Mouse (Mus musculus) ES-E14 (cell line): Measurements from ENCODE around the gene Dnal1. TPM values are rescaled to one million over a fixed set of nuclear protein-coding genes. Genes with fewer than 3 reads are reported as not detected.

ENCODE experiments used
- DNase-seq: peaks from one replicate; pipeline ENCODE4 v3.0.0-alpha.2; 2013; ENCODE audit warnings: low read depth, low spot score
- H3K27ac ChIP-seq: 2 replicates; pipeline ENCODE4 v1.5.1; 2012; ENCODE audit warnings: low read depth, mild to moderate bottlenecking, low read length, moderate library complexity, mixed read lengths; ENCODE audit not compliant: poor library complexity, insufficient read depth, severe bottlenecking
- H3K36me3 ChIP-seq: 2 replicates; pipeline ENCODE4 v1.6.1; 2012; ENCODE audit warnings: mild to moderate bottlenecking, low read length, moderate library complexity, mixed read lengths; ENCODE audit not compliant: control insufficient read depth, poor library complexity, insufficient read depth, severe bottlenecking
- H3K4me1 ChIP-seq, 2 experiments: fragments of 150-350 bp in 1 of 2; sonication (generic) in 1 of 2; 2 replicates each; pipeline ENCODE4 v1.6.1; 2012; ENCODE audit warnings: low read length in 2 of 2, mild to moderate bottlenecking in 1 of 2, mixed read lengths in 1 of 2; ENCODE audit not compliant: control insufficient read depth in 2 of 2, insufficient read depth in 2 of 2, poor library complexity in 1 of 2
- H3K4me3 ChIP-seq, 2 experiments: fragments of 150-350 bp in 1 of 2; sonication (generic) in 1 of 2; 2 replicates each; pipeline ENCODE4 v1.5.1; 2012; ENCODE audit warnings: low read length in 2 of 2, low read depth in 1 of 2, mild to moderate bottlenecking in 1 of 2, mixed read lengths in 1 of 2; ENCODE audit not compliant: insufficient read depth in 1 of 2, poor library complexity in 1 of 2, severe bottlenecking in 1 of 2
- H3K9ac ChIP-seq: 2 replicates; pipeline ENCODE4 v1.6.1; 2012; ENCODE audit warnings: low read depth, mild to moderate bottlenecking, low read length, mixed read lengths; ENCODE audit not compliant: poor library complexity, insufficient read depth, severe bottlenecking
- H3K9me3 ChIP-seq: fragments of 150-350 bp; sonication (generic); 2 replicates; pipeline ENCODE4 v1.6.1; 2012; ENCODE audit warnings: low read depth, mild to moderate bottlenecking, low read length; ENCODE audit not compliant: control insufficient read depth, insufficient read depth
- CHD2 ChIP-seq: IDR thresholded peaks from 2 replicates; pipeline ENCODE4 v1.6.1; 2014; ENCODE audit warnings: mild to moderate bottlenecking, low read depth, low read length, inconsistent platforms
- HCFC1 ChIP-seq: IDR thresholded peaks from 2 replicates; pipeline ENCODE4 v1.6.1; 2012; ENCODE audit warnings: low read length, inconsistent platforms, borderline replicate concordance; ENCODE audit not compliant: insufficient read depth
- MAFK ChIP-seq: IDR thresholded peaks from 2 replicates; pipeline ENCODE4 v1.6.1; 2014; ENCODE audit warnings: mild to moderate bottlenecking, low read depth, low read length, inconsistent platforms; ENCODE audit not compliant: insufficient read depth
- ZC3H11A ChIP-seq: IDR thresholded peaks from 2 replicates; pipeline ENCODE4 v1.6.1; 2012; ENCODE audit warnings: low read depth, mild to moderate bottlenecking, inconsistent platforms, low read length, borderline replicate concordance
- ZNF384 ChIP-seq: IDR thresholded peaks from 2 replicates; pipeline ENCODE4 v1.6.1; 2012; ENCODE audit warnings: low read depth, low read length, inconsistent platforms
- in situ Hi-C, 2 experiments: fragments of 600-800 bp; cut with MboI; formaldehyde crosslinking; loops; one replicate each; pipeline ENCODE4 v1.15.1; 2025; ENCODE audit warnings: low sequenced_read_pairs in 2 of 2, inconsistent platforms in 1 of 2; ENCODE audit not compliant: unreplicated experiment in 2 of 2
- total RNA-seq: library from RNA; depleted of rRNA; stranded (reverse); fragments of 300-350 nt; gene quantifications from 2 replicates; pipeline ENCODE4 v1.2.3, GENCODE M21; 2012

Gene Dnal1
- total RNA-seq, 1 experiment: 3.5 TPM

DNA sequence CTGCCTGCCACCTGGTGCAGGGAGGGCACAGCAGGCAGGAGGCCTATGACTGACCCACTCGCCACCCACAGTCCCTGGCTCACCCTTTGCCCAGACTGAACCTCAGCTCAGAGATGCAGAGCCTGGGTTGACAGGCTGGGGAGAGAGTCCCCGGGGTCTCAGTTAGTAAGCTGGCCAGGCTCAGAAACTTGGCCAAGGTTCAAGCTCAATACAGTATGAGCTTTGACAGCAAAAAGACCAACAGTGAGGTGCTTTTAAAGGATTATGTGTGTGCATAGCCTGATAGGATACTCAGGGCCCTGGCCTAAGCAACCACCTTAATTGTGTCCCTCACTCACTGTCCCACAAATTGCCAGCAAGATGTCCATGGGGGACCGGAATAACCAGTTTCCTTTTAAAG lies 65.9 kb downstream of the Dnal1 start:
- TF ChIP-seq ZC3H11A (no peak), MAFK (no peak), ZNF384 (no peak), CHD2 (no peak), HCFC1 (no peak)
- Histone ChIP-seq H3K9ac (no peak overlapping the region), H3K9me3 (no peaks in the 10 kb centered on the region), H3K4me1 (peaks cover 15 to 34% of the 10 kb centered on the region in 2 experiments), H3K27ac (no peak overlapping the region), H3K36me3 (no peaks in the 10 kb centered on the region; the same call in 1 of the 2 replicates), H3K4me3 (no peak overlapping the region)
- DNase-seq: no peak
- in situ Hi-C loops: no loop called here

DNA sequence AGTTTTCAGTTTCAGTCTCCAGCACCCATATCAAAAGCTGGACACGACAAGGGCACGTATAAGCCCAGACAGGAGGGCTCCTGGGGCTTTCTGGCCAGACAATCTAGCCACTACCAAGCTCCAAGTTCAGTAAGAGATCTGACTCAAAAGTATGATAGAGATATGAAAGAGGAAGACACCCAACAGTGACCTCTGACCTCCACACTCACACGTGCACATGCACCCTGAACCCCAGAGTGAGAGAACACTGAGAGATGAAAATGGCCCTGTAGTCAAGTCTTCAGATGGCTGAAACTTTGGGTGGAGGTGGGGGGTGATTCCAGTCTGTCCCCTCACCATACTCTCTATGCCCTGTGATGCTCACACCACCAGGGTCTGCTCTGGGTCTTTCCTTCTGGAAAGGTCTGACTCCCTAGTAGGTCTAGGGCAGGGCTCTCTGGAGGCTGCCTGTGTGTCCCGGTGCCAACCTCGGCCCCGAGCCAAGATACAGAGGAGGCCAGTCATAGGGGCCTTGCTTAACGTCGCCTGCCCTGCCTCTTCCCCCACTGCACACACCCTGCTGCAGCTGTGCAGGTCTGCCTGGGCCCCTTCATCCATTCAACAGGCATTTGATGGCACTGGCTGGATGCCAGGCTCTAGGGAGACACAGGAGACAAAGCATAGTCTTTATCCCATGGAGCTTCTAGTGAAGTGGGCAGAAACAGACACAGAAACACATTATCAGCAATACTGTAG lies 66.7 kb downstream of the Dnal1 start:
- Histone ChIP-seq H3K9ac (no peak overlapping the region), H3K9me3 (no peaks in the 10 kb centered on the region), H3K36me3 (no peaks in the 10 kb centered on the region; the same call in 1 of the 2 replicates), H3K4me1 (peaks cover 12 to 33% of the 10 kb centered on the region in 2 experiments; a peak in 3 of 4 replicates), H3K4me3 (no peak overlapping the region), H3K27ac (no peak overlapping the region)
- no peak for DNase-seq
- TF ChIP-seq MAFK (no peak), ZC3H11A (no peak), ZNF384 (no peak), HCFC1 (no peak), CHD2 (no peak)
- in situ Hi-C loops: no loop called here

DNA sequence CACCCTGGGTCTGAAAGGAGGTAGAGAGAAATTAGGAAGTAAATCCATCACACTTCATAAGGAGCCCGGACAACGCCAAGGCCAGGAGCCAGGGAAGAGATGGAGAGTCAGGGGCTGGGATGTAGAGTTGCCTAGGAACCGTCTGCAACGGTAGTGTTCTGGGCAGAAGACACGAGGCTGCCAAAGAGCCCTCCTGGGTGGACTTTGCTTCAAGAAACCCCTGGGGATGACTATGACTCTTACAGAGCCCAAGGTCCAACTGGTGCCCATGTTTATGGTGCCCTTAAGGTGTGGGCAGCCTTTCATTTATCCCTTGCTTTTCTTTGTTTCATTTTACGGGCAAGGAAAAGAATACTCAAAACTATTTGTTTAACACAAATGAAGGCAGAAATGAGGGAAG lies 67.8 kb downstream of the Dnal1 start:
- no peak overlapping the region for H3K27ac ChIP-seq
- H3K9ac ChIP-seq: no peak overlapping the region
- no peak overlapping the region for H3K4me3 ChIP-seq
- in situ Hi-C loops: no loop called here
- peaks cover 3% of the 10 kb centered on the region; the same call in 1 of the 2 replicates for H3K36me3 ChIP-seq
- TF ChIP-seq ZNF384: no peak
- no peak for TF ChIP-seq HCFC1
- no peak for TF ChIP-seq MAFK
- no peak for TF ChIP-seq CHD2
- TF ChIP-seq ZC3H11A: no peak
- DNase-seq: no peak
- H3K4me1 ChIP-seq: peaks cover 9 to 33% of the 10 kb centered on the region in 2 experiments; a peak in 3 of 4 replicates
- no peaks in the 10 kb centered on the region for H3K9me3 ChIP-seq

GRCm38 (mm10) chr12:84184979-84185378 lies 70.8 kb downstream of the Dnal1 start:
- H3K4me3 ChIP-seq: no peak overlapping the region
- DNase-seq: no peak
- no peak for TF ChIP-seq HCFC1
- TF ChIP-seq ZC3H11A: no peak
- no peak for TF ChIP-seq MAFK
- no peak for TF ChIP-seq ZNF384
- TF ChIP-seq CHD2: no peak
- H3K27ac ChIP-seq: no peak overlapping the region
- peaks cover 3% of the 10 kb centered on the region; the same call in 1 of the 2 replicates for H3K36me3 ChIP-seq
- no peak overlapping the region for H3K9ac ChIP-seq
- peaks cover 7 to 36% of the 10 kb centered on the region in 2 experiments for H3K4me1 ChIP-seq
- H3K9me3 ChIP-seq: no peaks in the 10 kb centered on the region
- in situ Hi-C loops: no loop called here

DNA sequence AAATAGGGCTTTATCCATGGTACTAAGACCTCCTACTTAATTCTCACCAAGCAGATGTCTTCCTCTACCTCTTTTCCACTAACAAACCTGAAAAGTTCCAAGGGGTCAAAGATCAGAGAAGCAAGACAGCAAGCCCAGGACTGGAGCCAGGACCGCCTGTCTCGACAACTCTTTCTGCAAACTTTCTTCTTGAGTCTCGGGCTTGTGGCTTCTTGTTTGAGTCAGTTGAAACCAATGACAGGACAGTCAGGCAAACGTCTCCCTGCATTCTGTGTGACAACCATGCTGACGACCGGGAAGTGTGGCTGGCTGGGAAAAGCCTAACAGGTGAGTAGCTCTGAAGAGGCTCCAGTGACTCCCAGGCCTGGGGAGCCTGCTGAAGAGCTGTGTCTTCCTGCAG lies 71.4 kb downstream of the Dnal1 start:
- TF ChIP-seq ZC3H11A (no peak), ZNF384 (no peak), CHD2 (no peak), HCFC1 (no peak), MAFK (no peak)
- Histone ChIP-seq H3K36me3 (peaks cover 3% of the 10 kb centered on the region; the same call in 1 of the 2 replicates), H3K4me1 (peaks cover 7 to 41% of the 10 kb centered on the region in 2 experiments), H3K9ac (no peak overlapping the region), H3K4me3 (no peak overlapping the region), H3K9me3 (no peaks in the 10 kb centered on the region), H3K27ac (no peak overlapping the region)
- DNase-seq: no peak
- in situ Hi-C loops: no loop called here
